Mouse (Mus musculus): ENCODE measurements around the gene Brpf3.
A peak's percentile ranks its signal among the peaks of the same experiment; 100 is the strongest.
"Not testable (repeated sequence)": the region's sequence is repeated elsewhere in the genome, so short reads cannot be mapped to it uniquely, and the experiment has no call there.

The Brpf3 gene

GRCm38 (mm10) chr17:28799291-28800160, 1.4 kb upstream of the Brpf3 start:
- DNase-seq, result no peak

- DNase-seq, result no peak
These were observed 614 bp upstream of the Brpf3 start for GRCm38 (mm10) chr17:28800281-28800670.

GRCm38 (mm10) chr17:28801474-28802005, 650 bp downstream of the Brpf3 start:
- peak; percentile 99 for DNase-seq

- no peak for DNase-seq
These were observed 1.2 kb downstream of the Brpf3 start for GRCm38 (mm10) chr17:28802006-28802481.

- DNase-seq, result no peak
These were observed 2.4 kb downstream of the Brpf3 start for GRCm38 (mm10) chr17:28803316-28803715.

GRCm38 (mm10) chr17:28804973-28805372, 4.1 kb downstream of the Brpf3 start:
- DNase-seq, result no peak

GRCm38 (mm10) chr17:28806770-28807169, 5.9 kb downstream of the Brpf3 start:
- no peak for DNase-seq

- no peak for DNase-seq
These were observed 7.8 kb downstream of the Brpf3 start for GRCm38 (mm10) chr17:28808714-28809113.

GRCm38 (mm10) chr17:28809175-28809831, 8.4 kb downstream of the Brpf3 start:
- DNase-seq, result no peak

- no peak for DNase-seq
These were observed 11.5 kb downstream of the Brpf3 start for GRCm38 (mm10) chr17:28812345-28812744.

- DNase-seq, result no peak
These were observed 13.7 kb downstream of the Brpf3 start for GRCm38 (mm10) chr17:28814529-28815097.

- no peak for DNase-seq
These were observed 14.6 kb downstream of the Brpf3 start for GRCm38 (mm10) chr17:28815384-28816004.

GRCm38 (mm10) chr17:28816326-28816725, 15.4 kb downstream of the Brpf3 start:
- DNase-seq, result not testable (repeated sequence)

GRCm38 (mm10) chr17:28816875-28817811, 16.3 kb downstream of the Brpf3 start:
- DNase-seq, result no peak

GRCm38 (mm10) chr17:28820189-28820588, 19.3 kb downstream of the Brpf3 start:
- no peak for DNase-seq

GRCm38 (mm10) chr17:28823004-28823745, 22.3 kb downstream of the Brpf3 start:
- no peak for DNase-seq

- no peak for DNase-seq
These were observed 22.9 kb downstream of the Brpf3 start for GRCm38 (mm10) chr17:28823749-28824148.

GRCm38 (mm10) chr17:28824896-28825295, 24.0 kb downstream of the Brpf3 start:
- DNase-seq, result no peak

GRCm38 (mm10) chr17:28825359-28826041, 24.6 kb downstream of the Brpf3 start:
- DNase-seq, result no peak

GRCm38 (mm10) chr17:28827665-28828231, 26.9 kb downstream of the Brpf3 start:
- no peak for DNase-seq

All from thymus, adult 18-20 months (tissue).